Mouse (Mus musculus): ENCODE data around the gene Anpep. TPM values are rescaled to one million over a fixed set of nuclear protein-coding genes. Genes with fewer than 3 reads are reported as not detected.

The Anpep gene
- total and polyA plus RNA-seq, 3 experiments: 7.6 to 77.2 (median 40.2) TPM

DNA sequence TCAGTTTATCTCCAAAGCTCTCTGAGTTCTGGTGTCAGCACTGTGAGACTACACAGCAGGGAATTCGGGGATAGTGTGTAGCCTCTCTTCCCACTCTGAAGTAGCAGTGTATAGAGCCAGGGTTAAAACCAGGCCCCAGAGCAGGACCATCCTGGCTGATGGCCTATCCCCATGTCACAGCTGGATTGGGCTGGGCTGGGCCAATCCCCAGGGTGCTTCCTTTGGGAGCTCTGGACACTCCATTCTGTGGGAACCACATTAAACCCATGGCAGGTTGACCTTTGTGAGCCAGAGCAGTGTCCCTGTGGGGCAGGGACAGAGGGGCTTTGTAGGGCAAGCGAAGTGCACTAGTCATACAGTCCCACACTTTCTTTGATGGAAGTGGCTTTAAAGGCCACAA, 14.5 kb downstream of the Anpep start:
- H3K9me3 ChIP-seq (replicated peaks; ENCODE audit: insufficient read depth, low read length): no peaks in the 10 kb centered on the region
- H3K4me3 ChIP-seq (ENCODE audit: control insufficient read depth in 1 of 2, insufficient read depth in 1 of 2, low read depth in 2 of 2, low read length in 2 of 2): no peak overlapping the region
- no peaks in the 10 kb centered on the region; a peak in 1 of 4 replicates for H3K36me3 ChIP-seq (ENCODE audit: control insufficient read depth in 1 of 2, insufficient read depth in 2 of 2, low read length in 2 of 2)
- no peak for DNase-seq (ENCODE audit: low read depth, low spot score)
- no peak overlapping the region for H3K27ac ChIP-seq (ENCODE audit: control insufficient read depth, low read depth, low read length)
- no peak overlapping the region for H3K9ac ChIP-seq (ENCODE audit: control insufficient read depth, low read depth, low read length, poor library complexity, severe bottlenecking)
- no peak for TF ChIP-seq NRF1 (IDR thresholded peaks at IDR 0.05; ENCODE audit: insufficient read depth, low read depth, low read length, poor library complexity, severe bottlenecking)
- TF ChIP-seq MXI1 (IDR thresholded peaks at IDR 0.05; ENCODE audit: low read depth, low read length): no peak
- no peak for TF ChIP-seq GABPA (IDR thresholded peaks at IDR 0.05; ENCODE audit: low read depth, low read length)
- TF ChIP-seq TBP (IDR thresholded peaks at IDR 0.05; ENCODE audit: low read depth, low read length): no peak
- TF ChIP-seq ZC3H11A (IDR thresholded peaks at IDR 0.05; ENCODE audit: low read depth, low read length): no peak
- no peaks in the 10 kb centered on the region for H3K27me3 ChIP-seq (ENCODE audit: control insufficient read depth in 1 of 2, insufficient read depth in 2 of 2, low read length in 2 of 2)
- H3K4me1 ChIP-seq (ENCODE audit: control insufficient read depth in 1 of 2, insufficient read depth in 2 of 2, low read length in 2 of 2): peaks cover 0 to 13% of the 10 kb centered on the region in 2 experiments; a peak in 2 of 4 replicates
- H3K79me2 ChIP-seq (ENCODE audit: control insufficient read depth, insufficient read depth, low read length, poor library complexity): no peaks in the 10 kb centered on the region; the same call in 1 of the 2 replicates

DNA sequence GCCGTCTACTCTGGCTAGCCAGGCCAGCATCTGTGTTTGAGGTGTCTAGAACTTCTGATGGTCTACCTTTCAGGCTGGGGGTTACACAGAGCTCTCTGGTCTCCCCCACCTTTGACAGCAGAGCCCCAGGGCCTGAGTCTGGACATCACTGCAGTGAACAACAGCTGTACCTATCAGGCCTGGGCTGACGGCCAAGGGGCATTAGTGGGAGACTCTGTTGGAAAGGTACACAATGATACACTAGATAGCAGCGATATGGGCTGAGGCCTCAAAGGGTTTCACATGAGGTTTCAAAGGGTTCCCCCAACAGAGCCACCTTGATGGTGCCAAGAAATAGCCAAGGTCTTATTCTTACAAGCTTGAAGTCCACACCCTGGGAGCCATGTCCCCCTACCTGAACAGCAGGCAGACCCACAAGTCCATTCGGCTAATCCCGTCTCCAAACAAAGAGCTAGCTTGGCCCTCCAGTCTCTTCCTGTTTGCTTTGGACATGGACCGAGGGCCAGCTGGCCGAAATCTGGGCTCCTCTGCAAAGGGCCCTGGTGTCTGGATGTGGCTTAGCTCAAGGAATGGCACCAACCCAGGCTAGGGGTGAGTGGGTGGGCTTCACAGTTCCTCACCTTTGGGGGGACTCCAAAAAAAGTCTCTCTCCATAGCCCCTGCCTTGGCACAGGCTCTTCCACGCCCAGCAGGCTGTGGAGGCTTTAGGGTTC, 16.6 kb downstream of the Anpep start:
- Histone ChIP-seq H3K27me3 (ENCODE audit: control insufficient read depth in 1 of 2, insufficient read depth in 2 of 2, low read length in 2 of 2) (no peaks in the 10 kb centered on the region), H3K9ac (ENCODE audit: control insufficient read depth, low read depth, low read length, poor library complexity, severe bottlenecking) (no peak overlapping the region), H3K4me1 (ENCODE audit: control insufficient read depth in 1 of 2, insufficient read depth in 2 of 2, low read length in 2 of 2) (peaks cover 0 to 9% of the 10 kb centered on the region in 2 experiments; a peak in 2 of 4 replicates), H3K36me3 (ENCODE audit: control insufficient read depth in 1 of 2, insufficient read depth in 2 of 2, low read length in 2 of 2) (no peaks in the 10 kb centered on the region; a peak in 1 of 4 replicates), H3K4me3 (ENCODE audit: control insufficient read depth in 1 of 2, insufficient read depth in 1 of 2, low read depth in 2 of 2, low read length in 2 of 2) (no peak overlapping the region), H3K9me3 (replicated peaks; ENCODE audit: insufficient read depth, low read length) (no peaks in the 10 kb centered on the region), H3K79me2 (ENCODE audit: control insufficient read depth, insufficient read depth, low read length, poor library complexity) (no peaks in the 10 kb centered on the region; the same call in 1 of the 2 replicates), H3K27ac (ENCODE audit: control insufficient read depth, low read depth, low read length) (no peak overlapping the region)
- no peak for DNase-seq (ENCODE audit: low read depth, low spot score)
- TF ChIP-seq TBP (IDR thresholded peaks at IDR 0.05; ENCODE audit: low read depth, low read length) (no peak), SMC3 (IDR thresholded peaks at IDR 0.05; ENCODE audit: low read depth, low read length) (no peak), GABPA (IDR thresholded peaks at IDR 0.05; ENCODE audit: low read depth, low read length) (no peak), KAT2A (conservative IDR thresholded peaks at IDR 0.05; ENCODE audit: low read depth, low read length) (no peak), GATA1 (IDR thresholded peaks at IDR 0.05; ENCODE audit: low read depth, low read length) (no peak)

- DNase-seq (ENCODE audit: low read depth, low spot score): no peak
- Histone ChIP-seq H3K4me1 (ENCODE audit: control insufficient read depth in 1 of 2, insufficient read depth in 2 of 2, low read length in 2 of 2) (peaks cover 0 to 8% of the 10 kb centered on the region in 2 experiments; a peak in 2 of 4 replicates), H3K9ac (ENCODE audit: control insufficient read depth, low read depth, low read length, poor library complexity, severe bottlenecking) (no peak overlapping the region), H3K27me3 (ENCODE audit: control insufficient read depth in 1 of 2, insufficient read depth in 2 of 2, low read length in 2 of 2) (no peaks in the 10 kb centered on the region), H3K36me3 (ENCODE audit: control insufficient read depth in 1 of 2, insufficient read depth in 2 of 2, low read length in 2 of 2) (no peaks in the 10 kb centered on the region; a peak in 1 of 4 replicates), H3K27ac (ENCODE audit: control insufficient read depth, low read depth, low read length) (no peak overlapping the region), H3K4me3 (ENCODE audit: control insufficient read depth in 1 of 2, insufficient read depth in 1 of 2, low read depth in 2 of 2, low read length in 2 of 2) (no peak overlapping the region), H3K79me2 (ENCODE audit: control insufficient read depth, insufficient read depth, low read length, poor library complexity) (no peaks in the 10 kb centered on the region; the same call in 1 of the 2 replicates), H3K9me3 (replicated peaks; ENCODE audit: insufficient read depth, low read length) (no peaks in the 10 kb centered on the region)
- TF ChIP-seq POLR2AphosphoS5 (IDR thresholded peaks at IDR 0.05; ENCODE audit: borderline replicate concordance, low read depth, low read length): no peak
- TF ChIP-seq ELF1 (IDR thresholded peaks at IDR 0.05; ENCODE audit: low read depth, low read length): no peak
- no peak for TF ChIP-seq MEF2A (IDR thresholded peaks at IDR 0.05; ENCODE audit: extremely low read depth, insufficient replicate concordance, low read depth, low read length, poor library complexity, severe bottlenecking)
- no peak for TF ChIP-seq ZKSCAN1 (IDR thresholded peaks at IDR 0.05; ENCODE audit: low read depth, low read length)
- TF ChIP-seq RAD21 (IDR thresholded peaks at IDR 0.05; ENCODE audit: low read depth, low read length): no peak
- no peak for TF ChIP-seq JUND (IDR thresholded peaks at IDR 0.05; ENCODE audit: low read depth, low read length)
- TF ChIP-seq MXI1 (IDR thresholded peaks at IDR 0.05; ENCODE audit: low read depth, low read length): no peak
- no peak for TF ChIP-seq KAT2A (conservative IDR thresholded peaks at IDR 0.05; ENCODE audit: low read depth, low read length)
- TF ChIP-seq MAFK (IDR thresholded peaks at IDR 0.05; ENCODE audit: borderline replicate concordance, low read depth, low read length): no peak
- TF ChIP-seq ZNF384 (IDR thresholded peaks at IDR 0.05; ENCODE audit: low read depth, low read length): no peak
- TF ChIP-seq NELFE (IDR thresholded peaks at IDR 0.05; ENCODE audit: low read depth, low read length): no peak
Observed at GRCm38 (mm10) chr7:79842163-79842562, 18.7 kb downstream of the Anpep start.
